Mouse (Mus musculus) stomach, postnatal 0 days (tissue): ENCODE measurements around the gene Meis1.

Experiments
- CTCF ChIP-seq: IDR thresholded peaks from 2 replicates; pipeline ENCODE4 v1.5.1; 2016; ENCODE audit warnings: antibody characterized with exemption, low read depth, mild to moderate bottlenecking, moderate library complexity
- EP300 ChIP-seq: optimal IDR thresholded peaks from 2 replicates; pipeline ENCODE3; 2016; ENCODE audit warnings: antibody characterized with exemption

DNA sequence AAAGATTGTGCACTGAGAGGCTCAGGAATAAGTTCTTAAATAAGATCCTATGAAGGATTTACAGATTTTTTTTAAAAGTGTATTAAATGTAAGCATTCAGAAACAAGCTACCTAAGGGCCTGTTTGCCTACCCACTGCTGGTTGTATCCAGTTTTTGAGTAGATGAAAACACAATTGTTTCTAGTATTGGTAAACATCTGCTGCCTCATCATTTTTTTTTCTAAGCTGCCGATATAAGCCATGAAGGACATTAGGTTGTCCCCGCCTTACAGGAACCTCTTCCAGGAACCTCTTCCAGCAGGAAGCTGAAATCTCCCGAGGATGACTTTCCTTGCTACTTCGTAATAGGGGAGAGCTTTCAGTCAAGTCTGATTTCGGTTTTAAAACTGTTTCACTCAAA lies 11.7 kb downstream of the Meis1 start:
- no peak for TF ChIP-seq CTCF
- TF ChIP-seq EP300, result no peak
